Mouse (Mus musculus) natural killer cell, adult 2 months (primary cell): ENCODE measurements around the gene Nt5c1b.

Source experiments
- DNase-seq, 2 experiments: peaks; one replicate each; pipeline ENCODE4 v3.0.0; 2022; ENCODE audit warnings: low spot score in 2 of 2

Nt5c1b gene

DNA sequence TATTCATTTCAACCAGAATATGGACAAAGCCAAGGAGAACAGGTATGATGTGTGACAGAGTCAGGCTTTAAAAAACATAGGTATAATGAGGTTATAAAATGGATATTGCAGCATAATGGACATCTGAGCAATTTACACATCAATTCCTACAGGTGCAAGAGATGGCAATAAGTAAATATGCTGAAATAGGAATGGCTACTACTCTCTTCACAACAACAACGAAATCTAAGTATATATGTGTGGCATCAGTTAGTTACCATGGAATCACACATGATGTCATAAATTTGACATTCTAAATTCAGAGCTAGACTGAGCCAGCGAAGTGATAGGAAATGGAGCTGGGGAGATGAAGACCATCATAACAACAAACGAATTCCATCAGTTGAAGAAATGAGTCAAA lies at the start of gene Nt5c1b:
Gene Nt5c1b (plus strand): TSS at position 301 of the 400 bp plus-strand sequence.
- no peak for DNase-seq

DNA sequence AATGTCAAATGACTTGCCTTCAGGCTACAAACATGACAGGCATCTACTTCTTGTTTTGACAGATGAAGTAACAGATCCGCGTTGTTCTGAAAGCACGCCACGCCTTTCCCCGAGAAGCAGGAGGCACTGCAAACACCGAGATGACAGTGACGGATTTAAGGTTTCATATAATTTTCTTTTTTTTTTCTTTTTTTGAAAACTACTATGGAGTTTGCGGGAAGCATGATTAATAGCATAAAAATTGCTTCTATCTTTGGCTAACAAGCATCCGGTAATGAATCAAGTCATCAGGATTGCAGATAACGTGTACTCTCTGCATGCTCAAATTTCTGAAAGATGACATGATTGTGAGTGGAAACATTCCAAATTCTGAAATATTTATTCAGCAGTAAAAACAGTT lies 42.1 kb upstream of the Nt5c1b start:
- no peak for DNase-seq

GRCm38 (mm10) chr12:10329460-10329859 lies 40.3 kb upstream of the Nt5c1b start:
- DNase-seq: no peak

- no peak for DNase-seq
These were observed 29.2 kb upstream of the Nt5c1b start for GRCm38 (mm10) chr12:10340604-10341003.

DNA sequence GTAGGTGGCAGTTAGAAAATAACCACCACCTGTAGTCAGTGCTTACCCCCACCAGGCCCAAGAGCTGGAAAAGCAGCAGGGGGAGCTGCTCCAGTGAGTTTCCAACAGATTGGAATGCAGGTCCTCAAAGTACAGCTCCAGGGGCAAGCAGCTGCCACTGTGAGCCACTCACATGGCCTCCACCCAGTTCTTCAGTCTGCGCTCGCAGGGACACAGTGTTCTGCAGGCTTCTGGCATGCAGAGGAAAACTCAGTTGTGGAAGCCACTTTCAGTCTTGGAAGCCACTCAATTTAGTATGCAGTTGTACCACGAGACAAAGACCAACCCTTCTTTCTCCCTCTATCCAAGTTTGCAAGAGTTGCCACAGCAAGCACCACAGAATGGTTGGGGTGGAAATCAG lies 19.1 kb upstream of the Nt5c1b start:
- DNase-seq: no peak

- no peak for DNase-seq
These were observed 12.0 kb upstream of the Nt5c1b start for GRCm38 (mm10) chr12:10357756-10358155.

DNA sequence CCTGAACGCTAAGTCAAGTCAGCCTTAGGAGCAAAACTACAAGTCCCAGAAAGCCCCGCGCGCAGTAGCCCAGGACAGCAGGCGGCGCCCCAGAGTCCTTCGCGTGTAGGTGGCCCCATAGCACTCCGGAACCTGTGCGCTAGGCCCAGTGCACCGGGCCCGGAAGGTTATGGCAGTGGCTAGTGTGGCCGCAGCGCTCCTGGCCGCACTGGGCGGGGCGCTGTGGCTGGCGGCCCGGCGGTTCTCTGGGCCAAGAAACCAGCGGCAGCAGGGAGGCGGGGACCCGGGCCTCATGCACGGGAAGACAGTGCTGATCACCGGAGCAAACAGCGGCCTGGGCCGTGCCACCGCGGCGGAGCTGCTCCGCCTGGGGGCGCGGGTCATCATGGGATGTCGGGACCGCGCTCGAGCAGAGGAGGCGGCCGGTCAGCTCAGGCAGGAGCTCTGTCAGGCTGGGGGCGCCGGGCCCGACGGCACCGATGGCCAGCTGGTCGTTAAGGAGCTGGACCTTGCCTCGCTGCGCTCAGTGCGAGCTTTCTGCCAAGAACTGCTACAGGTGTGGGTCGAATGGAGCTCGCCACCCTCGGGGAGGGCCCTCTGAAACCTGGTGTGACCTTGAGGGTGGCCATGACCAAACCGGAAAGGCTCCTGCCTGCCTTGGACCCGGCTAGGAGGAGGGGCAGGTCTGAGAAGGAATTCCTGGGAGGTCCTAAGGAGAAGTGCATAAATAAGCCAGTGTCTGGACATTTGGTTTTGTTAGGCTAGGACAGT lies 21.1 kb downstream of the Nt5c1b start, which contains the start of gene Rdh14:
Gene Rdh14 (plus strand): TSS at position 102 of the 771 bp plus-strand sequence.
- peak; percentile 93 to 94 for DNase-seq

DNA sequence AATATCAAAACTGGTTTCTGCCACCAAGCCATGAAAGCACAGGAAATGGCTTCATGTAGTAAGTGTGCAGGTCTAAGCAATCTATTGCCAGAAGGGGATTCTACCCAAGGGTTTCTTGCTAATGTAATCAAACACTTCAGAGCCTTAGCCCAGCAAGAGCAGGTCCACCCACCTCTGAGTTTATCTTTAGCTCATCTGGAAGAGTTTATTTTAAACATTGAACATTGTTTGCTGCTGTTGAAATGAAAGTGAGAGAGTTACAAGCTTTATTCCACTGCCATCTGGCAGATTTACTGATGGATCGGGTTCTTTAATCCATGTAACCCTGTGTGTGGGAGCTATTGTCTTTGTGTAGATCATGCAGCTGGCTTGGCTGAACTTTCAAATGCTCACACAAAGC lies 31.0 kb downstream of the Nt5c1b start:
- no peak for DNase-seq

DNA sequence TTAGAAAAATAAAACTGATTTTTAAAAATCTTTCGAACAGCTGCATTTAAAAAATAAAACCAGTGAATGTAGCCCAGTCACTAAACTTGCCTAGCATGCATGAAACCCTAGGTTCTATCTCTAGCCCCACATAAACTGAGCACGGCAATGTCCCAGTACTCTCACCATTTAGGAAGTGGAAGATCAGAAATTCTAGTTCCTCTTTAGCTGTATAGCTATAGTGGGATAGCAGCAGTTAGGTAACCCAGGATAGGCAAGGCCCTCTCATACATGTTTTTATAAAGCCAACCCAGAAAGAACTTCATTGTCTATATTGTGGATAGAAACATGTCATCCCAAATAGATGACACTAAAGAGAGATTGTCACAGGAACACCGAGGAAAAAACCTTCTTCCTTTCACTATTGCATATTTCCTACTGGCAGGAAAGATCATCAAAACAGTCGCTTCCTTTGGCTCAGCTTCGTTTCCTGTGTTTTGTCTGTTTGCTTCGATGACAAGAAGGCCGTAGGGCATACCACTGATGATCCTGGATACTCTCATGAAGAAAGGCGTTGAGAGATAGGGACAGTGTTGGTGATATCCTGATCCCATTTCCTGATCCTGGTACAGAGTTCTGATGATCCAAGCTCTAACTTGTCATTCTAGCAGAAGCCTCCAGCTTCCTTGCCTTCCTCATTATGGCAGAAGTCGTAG lies 32.8 kb downstream of the Nt5c1b start:
- DNase-seq: no peak

DNA sequence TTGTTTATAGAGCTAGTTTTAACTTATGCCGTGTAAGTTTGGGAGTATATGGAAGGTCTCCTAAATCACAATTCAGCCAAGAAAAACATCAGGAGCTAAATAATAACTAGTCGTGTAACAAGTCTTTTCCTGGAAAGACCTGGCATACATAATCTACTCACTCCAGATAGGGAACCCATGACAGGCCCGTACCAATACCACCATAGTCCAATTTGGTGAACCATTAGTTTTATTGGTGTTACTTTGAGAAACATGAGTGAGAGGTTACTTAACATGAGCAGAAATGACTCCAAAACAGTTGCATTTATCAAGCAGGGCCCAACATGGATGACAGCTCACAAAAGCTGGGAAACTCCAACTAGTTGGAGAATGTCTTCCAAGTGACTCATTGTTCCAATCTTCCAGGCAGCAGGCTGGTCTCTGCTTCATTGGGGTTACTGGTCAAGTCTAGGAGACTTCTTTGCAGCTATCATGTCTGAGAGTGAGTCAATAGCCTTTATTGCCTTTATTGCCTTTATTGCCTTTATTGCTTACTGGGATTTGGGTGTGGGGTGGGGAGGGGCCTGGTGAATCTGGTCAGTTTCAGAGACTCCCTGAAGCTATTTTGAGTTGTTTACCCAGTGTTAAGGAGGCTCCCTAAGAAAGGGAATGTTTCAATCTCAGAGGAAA lies 40.9 kb downstream of the Nt5c1b start:
- no peak for DNase-seq

GRCm38 (mm10) chr12:10411453-10411852 lies 41.7 kb downstream of the Nt5c1b start:
- DNase-seq: no peak

GRCm38 (mm10) chr12:10422347-10422746 lies 52.6 kb downstream of the Nt5c1b start:
- no peak for DNase-seq

DNA sequence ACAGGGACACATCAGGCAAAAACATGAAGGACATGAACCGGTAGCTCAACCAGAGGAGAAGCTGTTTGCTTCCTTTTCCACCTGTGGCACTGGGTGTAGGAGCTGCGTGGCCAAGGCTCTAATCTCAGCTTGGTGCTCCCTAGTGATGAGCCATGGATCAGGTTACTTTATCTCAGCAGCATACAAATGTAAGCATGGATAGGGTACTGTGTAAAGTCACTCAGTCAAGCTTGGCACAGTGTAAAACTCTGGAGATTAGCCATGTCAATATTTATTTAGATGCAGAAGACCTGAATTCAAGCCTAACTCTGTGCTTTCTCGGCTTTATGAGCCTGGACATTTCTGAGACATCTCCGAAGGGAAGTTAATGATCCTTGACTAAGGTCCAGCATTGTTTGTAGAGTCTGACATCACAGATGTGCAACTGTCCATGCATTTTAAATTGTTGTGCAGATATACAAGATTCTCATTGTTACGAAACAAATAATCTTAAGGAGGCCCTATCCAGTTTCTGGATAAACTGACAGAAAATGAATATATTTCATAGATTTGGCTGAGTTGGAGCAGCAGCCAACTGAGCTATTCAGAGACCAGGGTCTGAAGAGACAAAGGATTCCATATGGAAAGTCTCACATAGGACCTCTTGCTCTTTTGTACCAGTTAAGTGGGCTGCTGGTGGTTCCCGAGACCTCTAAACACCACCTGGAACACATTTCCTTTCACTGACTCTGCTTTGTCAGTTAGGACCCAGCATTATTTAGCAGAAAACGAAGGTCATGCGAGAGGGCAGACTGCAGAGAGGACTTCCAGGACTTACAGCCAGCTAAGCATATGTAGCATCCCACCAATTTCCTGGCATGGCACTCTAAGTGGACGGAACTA lies 56.5 kb downstream of the Nt5c1b start:
- DNase-seq: no peak

DNA sequence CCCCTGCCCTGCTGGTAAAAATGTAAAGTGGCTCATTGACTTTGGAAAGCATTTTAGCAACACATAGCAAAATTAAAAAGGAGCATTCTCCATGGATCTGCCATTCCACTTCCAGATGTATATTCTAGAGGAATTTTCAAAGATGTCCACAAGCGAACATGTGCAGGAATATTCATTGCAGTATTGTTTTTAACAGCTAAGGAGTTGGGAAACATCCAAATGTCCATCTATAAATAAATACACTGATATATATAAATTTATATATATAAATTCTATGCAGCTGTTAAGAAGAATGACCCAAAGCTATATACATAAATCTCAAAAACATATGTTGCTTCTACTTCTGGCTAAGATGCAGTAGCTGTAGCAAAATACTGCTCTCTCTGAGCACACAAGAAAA lies 61.2 kb downstream of the Nt5c1b start:
- DNase-seq: no peak

DNA sequence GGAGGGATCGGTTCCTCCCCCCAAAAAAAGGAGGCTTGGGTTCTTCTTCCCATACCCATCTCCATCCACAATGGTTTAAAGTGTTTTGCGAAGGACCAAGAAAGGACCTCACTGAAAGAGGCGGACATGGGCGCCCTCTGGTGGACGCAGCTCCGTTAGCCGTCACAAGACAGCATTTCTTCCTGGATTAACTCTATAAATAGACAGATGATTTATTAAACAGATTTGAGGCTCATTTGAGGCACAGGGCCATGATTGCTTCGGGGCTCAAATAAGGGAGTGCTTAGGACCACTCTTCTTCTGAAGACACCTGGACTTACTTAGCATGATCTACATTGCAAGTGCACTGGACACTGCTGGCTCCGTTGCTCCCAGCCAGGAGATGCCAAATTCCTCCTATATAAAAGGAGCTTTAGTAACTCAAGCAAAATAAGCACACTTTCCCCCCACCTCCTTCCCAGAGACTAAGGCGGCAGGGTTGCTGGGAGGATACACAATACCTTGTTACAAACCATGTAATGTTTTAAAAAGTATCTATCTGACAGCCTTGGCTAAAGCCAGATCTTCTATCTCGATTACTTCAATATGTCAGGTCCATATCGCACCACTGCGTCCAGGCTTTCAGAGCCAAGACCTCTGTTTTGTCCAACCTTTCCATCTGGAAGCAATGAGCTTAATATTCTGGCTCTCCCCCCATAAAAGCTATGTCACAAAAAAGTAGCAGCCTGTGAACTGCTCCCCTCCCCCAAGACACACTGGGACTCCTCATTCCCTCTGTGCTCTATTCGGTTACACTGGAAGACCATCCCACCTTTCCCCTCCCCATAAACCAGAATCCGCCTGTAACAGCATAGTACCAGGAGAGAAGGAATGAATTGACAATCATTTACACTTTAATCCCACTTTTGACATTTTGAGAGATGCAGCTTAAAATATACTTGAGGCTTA lies 68.6 kb downstream of the Nt5c1b start:
- peak; percentile 17 to 40 for DNase-seq
